Mouse (Mus musculus) kidney, adult 2 months (tissue): ENCODE measurements around the gene Ccdc171. TPM values are rescaled to one million over a fixed set of nuclear protein-coding genes. Genes with fewer than 3 reads are reported as not detected.
A peak's percentile ranks its signal among the peaks of the same experiment; 100 is the strongest.
"Not testable (repeated sequence)": the region's sequence is repeated elsewhere in the genome, so short reads cannot be mapped to it uniquely, and the experiment has no call there.

Source experiments
- DNase-seq: peaks from one replicate; pipeline ENCODE4 v3.0.0; 2021
- H3K27ac ChIP-seq: fragments of 200-500 bp; 2 replicates; pipeline ENCODE4 v1.5.1; 2012; ENCODE audit warnings: low read depth, low read length, control low read depth, inconsistent platforms; ENCODE audit not compliant: insufficient read depth
- H3K27me3 ChIP-seq: fragments of 200-500 bp; replicated peaks from 2 replicates; pipeline ENCODE4 v1.6.1; 2012; ENCODE audit warnings: mild to moderate bottlenecking, moderate library complexity, low read length, inconsistent platforms; ENCODE audit not compliant: control insufficient read depth, insufficient read depth
- H3K36me3 ChIP-seq: fragments of 200-500 bp; 2 replicates; pipeline ENCODE4 v1.6.1; 2012; ENCODE audit warnings: mild to moderate bottlenecking, moderate library complexity, low read length, inconsistent platforms; ENCODE audit not compliant: control insufficient read depth, insufficient read depth
- H3K4me1 ChIP-seq: fragments of 200-500 bp; 2 replicates; pipeline ENCODE4 v1.6.1; 2011; ENCODE audit warnings: low read length; ENCODE audit not compliant: control insufficient read depth, insufficient read depth
- H3K4me3 ChIP-seq: fragments of 200-500 bp; 2 replicates; pipeline ENCODE4 v1.5.1; 2011; ENCODE audit warnings: mild to moderate bottlenecking, low read depth, low read length, control low read depth; ENCODE audit not compliant: insufficient read depth
- CTCF ChIP-seq: fragments of 200-500 bp; conservative IDR thresholded peaks from 2 replicates; pipeline ENCODE4 v1.5.1; 2011; ENCODE audit warnings: low read depth, mild to moderate bottlenecking, control low read depth, low read length, moderate library complexity, mixed read lengths; ENCODE audit not compliant: insufficient read depth, insufficient read length
- POLR2A ChIP-seq: fragments of 200-500 bp; IDR thresholded peaks from one replicate; pipeline ENCODE4 v1.6.1; 2011; ENCODE audit warnings: low read depth, low read length, control low read depth
- WGBS: fragments of 180-500 bp; shearing (Covaris S2); methylation state at CpG from one replicate; pipeline ENCODE4 v1.1.7; 2018; 5-methylcytosine and 5-hydroxymethylcytosine counted together
- polyA plus RNA-seq: library from polyadenylated mRNA; depleted of rRNA; stranded (reverse); fragments of >200 nt; gene quantifications from 2 replicates; pipeline ENCODE4 v1.2.3, GENCODE M21; 2012

The Ccdc171 gene
- polyA plus RNA-seq, 1 experiment: 0.72 TPM

DNA sequence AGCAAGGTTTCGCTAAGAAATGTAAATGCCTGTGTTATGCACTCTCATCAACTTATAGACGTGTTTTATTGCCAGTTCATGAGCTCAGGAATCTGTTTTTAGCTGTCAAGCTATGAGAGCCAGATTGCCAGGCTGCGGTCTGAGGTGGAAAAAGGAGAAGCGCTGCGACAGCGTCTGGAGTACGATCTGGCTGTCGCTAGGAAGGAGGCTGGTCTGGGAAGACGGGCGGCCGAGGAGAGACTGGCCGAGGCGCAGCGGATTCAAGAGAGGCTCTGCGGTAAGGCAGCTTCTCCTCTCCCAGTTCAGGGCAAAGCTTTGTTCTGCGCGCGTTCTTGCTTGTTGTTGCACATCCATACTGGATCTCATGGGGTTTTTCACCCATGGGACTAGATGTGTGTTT lies 24.2 kb downstream of the Ccdc171 start:
- H3K27me3 ChIP-seq: no peaks in the 10 kb centered on the region
- DNase-seq: no peak
- TF ChIP-seq POLR2A (no peak), CTCF (no peak)
- H3K27ac ChIP-seq: no peak overlapping the region
- 68% methylated on average over 18 of the region's 18 CpGs for WGBS
- H3K4me3 ChIP-seq: no peak overlapping the region
- no peaks in the 10 kb centered on the region for H3K36me3 ChIP-seq
- H3K4me1 ChIP-seq: no peaks in the 10 kb centered on the region

DNA sequence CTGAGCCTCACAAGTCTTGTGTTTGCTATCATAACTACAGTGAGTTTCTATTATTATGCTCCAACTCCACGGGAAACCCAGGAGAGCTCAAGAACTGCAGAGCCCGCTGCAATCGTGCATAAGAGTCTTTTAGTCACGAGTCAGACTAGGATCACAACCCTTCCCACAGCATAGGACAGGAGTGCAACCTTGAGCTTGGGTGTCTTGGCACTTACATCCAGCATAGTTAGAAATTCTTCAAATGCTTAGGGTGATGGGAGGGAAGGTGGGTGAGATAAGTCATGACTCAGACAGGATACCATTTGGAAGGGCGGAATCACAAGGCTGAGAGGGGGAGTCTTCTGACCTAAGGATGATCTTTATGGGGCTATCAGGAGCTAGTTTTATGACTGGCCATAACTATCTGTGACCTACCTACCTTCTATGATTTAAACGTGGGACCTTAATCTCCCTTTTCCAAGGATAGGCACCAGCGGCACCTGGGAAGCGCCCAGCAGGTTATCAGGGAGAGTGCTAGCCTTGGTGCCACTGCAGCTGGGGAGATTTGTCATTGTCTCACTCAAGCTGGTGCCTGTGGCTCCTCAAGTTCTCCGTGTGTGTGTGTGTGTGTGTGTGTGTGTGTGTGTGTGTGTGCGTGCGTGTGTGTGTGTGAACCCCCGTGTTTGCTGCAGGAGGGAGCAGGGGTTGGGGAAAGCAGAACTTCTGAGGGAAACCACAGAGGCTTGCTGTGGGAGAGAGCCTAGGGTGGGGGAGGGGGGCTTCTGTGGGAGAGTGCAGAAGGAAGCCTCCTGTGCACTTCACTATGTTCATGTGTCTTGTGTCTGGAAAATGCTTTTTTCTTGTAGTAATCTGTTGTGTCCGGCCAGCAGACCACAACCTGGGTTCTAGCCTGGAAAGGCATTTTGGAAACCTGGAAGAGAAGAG lies 42.1 kb downstream of the Ccdc171 start:
- DNase-seq: no peak
- H3K36me3 ChIP-seq: no peaks in the 10 kb centered on the region
- H3K27ac ChIP-seq: no peak overlapping the region
- no peaks in the 10 kb centered on the region for H3K27me3 ChIP-seq
- H3K4me3 ChIP-seq: no peak overlapping the region
- no peaks in the 10 kb centered on the region for H3K4me1 ChIP-seq
- 35% methylated on average over 13 of the region's 13 CpGs for WGBS
- TF ChIP-seq CTCF (no peak), POLR2A (no peak)

DNA sequence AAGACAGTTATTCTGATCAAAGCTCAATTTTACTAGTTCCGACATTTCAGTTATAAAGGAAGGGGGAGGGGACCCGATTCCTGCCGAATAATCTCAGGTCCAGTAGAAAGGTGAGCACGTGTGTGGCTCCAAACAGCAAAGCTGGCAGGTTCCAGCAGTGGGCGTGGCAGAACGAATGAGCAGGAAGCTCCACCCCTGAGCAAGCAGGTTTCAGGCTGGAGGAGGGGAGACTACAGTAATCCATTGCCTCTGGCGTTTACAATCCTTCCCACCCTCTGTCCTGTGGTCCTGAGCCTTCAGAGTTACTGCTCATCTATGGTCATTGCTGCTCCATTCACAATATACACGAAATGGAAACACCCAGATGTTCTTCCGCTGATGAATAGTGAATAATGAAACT lies 42.8 kb downstream of the Ccdc171 start:
- WGBS: 6% methylated on average over 9 of the region's 9 CpGs
- H3K27ac ChIP-seq, H3K27me3 ChIP-seq, H3K36me3 ChIP-seq, H3K4me1 ChIP-seq: not testable (repeated sequence)
- DNase-seq: peak; percentile 79
- peak overlapping the region; percentile 12; the same call in 1 of the 2 replicates for H3K4me3 ChIP-seq

DNA sequence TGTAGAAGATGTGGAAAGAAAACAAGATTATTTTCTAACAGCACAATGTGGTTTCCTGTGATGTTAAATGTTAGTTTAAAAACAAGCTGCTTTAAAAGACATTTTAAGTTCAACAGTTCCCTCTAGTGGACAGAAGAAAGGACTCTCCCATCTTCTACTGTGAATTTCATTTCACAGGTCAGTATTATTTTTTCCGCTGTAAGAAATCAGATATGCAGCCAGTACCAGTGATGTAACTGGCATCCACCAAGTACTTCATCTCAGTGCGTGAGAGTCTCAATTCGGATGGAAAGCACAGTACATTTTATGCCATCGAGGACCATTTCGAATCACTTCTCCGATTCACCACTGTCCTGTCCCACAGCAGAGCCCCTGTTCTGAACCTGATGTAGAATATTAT lies 45.2 kb downstream of the Ccdc171 start:
- TF ChIP-seq POLR2A: no peak
- TF ChIP-seq CTCF: no peak
- Histone ChIP-seq H3K36me3 (no peaks in the 10 kb centered on the region), H3K4me1 (no peaks in the 10 kb centered on the region), H3K27ac (no peak overlapping the region), H3K4me3 (no peak overlapping the region), H3K27me3 (no peaks in the 10 kb centered on the region)
- WGBS: 53% methylated on average over 6 of the region's 6 CpGs
- peak; percentile 33 for DNase-seq

DNA sequence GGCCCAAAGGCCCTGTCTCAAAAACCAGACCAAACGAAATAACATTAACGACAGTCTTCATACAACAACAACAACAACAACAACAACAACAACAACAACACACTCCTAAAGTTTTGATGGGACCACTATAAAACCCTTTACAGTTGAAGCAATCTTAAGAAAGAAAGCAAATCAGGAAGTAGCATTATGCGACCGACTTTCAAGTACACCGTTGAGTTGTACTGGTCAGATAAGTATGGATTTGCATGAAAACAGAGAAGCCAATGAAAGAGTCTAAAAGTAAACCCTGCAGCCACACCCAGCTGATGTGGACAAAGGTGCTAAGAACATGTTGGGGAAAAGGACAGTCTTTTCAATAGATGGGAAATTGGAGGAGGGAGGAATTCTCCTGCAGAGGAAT lies 45.7 kb downstream of the Ccdc171 start:
- no peaks in the 10 kb centered on the region for H3K4me1 ChIP-seq
- WGBS: 90% methylated on average over 5 of the region's 5 CpGs

DNA sequence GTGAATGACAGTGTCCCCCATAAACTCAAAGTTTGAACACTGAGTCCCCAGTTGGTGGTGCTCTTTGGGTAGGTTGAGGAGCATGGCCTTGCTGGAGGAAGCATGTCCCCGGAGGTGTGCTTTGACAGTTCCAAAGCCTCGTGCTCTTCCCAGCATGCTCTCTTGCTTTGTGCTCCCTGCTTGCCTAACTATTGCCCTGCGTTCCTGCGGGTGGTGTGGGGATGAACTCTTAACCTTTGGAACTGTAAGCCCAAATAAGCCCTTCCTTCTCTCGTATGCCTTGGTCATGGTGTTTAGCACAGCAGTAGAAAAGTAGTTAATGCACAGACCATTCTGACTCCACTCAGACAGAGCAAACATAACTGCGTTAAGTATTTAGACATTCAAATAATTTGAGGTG lies 47.2 kb downstream of the Ccdc171 start:
- Histone ChIP-seq H3K36me3 (no peaks in the 10 kb centered on the region), H3K27ac (no peak overlapping the region), H3K4me3 (no peak overlapping the region), H3K4me1 (no peaks in the 10 kb centered on the region), H3K27me3 (no peaks in the 10 kb centered on the region)
- TF ChIP-seq CTCF (no peak), POLR2A (no peak)
- peak; percentile 8 for DNase-seq
- WGBS: 43% methylated on average over 6 of the region's 6 CpGs

More for the DNA sequence above, 45.7 kb downstream of the Ccdc171 start:
- H3K4me3 ChIP-seq: no peak overlapping the region
- no peak for DNase-seq
- H3K27me3 ChIP-seq: no peaks in the 10 kb centered on the region
- H3K27ac ChIP-seq: no peak overlapping the region
- TF ChIP-seq CTCF (no peak), POLR2A (no peak)
- no peaks in the 10 kb centered on the region for H3K36me3 ChIP-seq

DNA sequence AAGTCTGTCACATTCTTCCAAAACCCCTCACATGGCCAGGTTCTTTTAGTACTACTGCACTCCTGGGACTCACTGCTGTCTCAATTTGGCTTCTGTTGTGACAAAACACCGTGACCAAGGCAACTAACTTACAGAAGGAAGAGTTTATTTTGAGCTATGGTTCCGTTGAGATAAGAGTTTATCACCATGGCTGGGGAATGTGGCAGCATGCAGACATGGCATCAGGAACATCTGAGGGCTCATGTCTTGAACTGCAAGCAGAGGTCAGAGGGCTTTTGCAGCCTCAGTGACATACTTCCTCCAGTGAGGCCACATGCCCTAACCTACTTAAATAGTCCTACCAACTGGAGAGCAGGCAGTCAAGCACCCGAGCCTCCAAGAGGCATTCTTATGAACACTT lies 51.0 kb downstream of the Ccdc171 start:
- Histone ChIP-seq H3K27me3 (no peaks in the 10 kb centered on the region), H3K4me1 (no peaks in the 10 kb centered on the region), H3K36me3 (no peaks in the 10 kb centered on the region), H3K4me3 (no peak overlapping the region), H3K27ac (no peak overlapping the region)
- 52% methylated on average over 3 of the region's 3 CpGs for WGBS
- DNase-seq: no peak
- TF ChIP-seq CTCF: no peak
- TF ChIP-seq POLR2A: no peak
